Mouse (Mus musculus) B cell, adult (primary cell): ENCODE data around the gene Sdc3. TPM values are rescaled to one million over a fixed set of nuclear protein-coding genes. Genes with fewer than 3 reads are reported as not detected.

ENCODE experiments used
- total RNA-seq: library from RNA; stranded (reverse); gene quantifications from 4 replicates; pipeline ENCODE4 v1.2.4, GENCODE M21; 2023; ENCODE audit not compliant: inconsistent age

Gene Sdc3
- total RNA-seq, result 5.1 to 9.7 TPM (median 5.4 TPM) in 4 replicates

GRCm38 (mm10) chr4:130792376-130793179, at the start of gene Sdc3:
Sdc3 (plus strand) TSS chr4:130792537.

Other genes with a start within 250 kb of the Sdc3 start
- gene Nkain1, start 218.4 kb upstream of the Sdc3 start, total RNA-seq, result not detected in 4 replicates
- 141 to 144 TPM (median 142 TPM) in 4 replicates for gene Pum1, start 129.2 kb upstream of the Sdc3 start, total RNA-seq
- 1,105 to 1,323 TPM (median 1,268 TPM) in 4 replicates for gene Laptm5, start 120.6 kb downstream of the Sdc3 start, total RNA-seq
- gene Matn1, start 151.8 kb downstream of the Sdc3 start, total RNA-seq, result 0.70 to 1.7 TPM (median 0.99 TPM) in 4 replicates